Mouse (Mus musculus) lung, postnatal 0 days (tissue): ENCODE results near the gene Sh3rf1.

ENCODE experiments used
- CTCF ChIP-seq: IDR thresholded peaks from 2 replicates; pipeline ENCODE4 v1.5.1; 2016; ENCODE audit warnings: antibody characterized with exemption, mild to moderate bottlenecking
- EP300 ChIP-seq: IDR thresholded peaks from 2 replicates; pipeline ENCODE4 v1.6.1; 2016; ENCODE audit warnings: antibody characterized with exemption, mild to moderate bottlenecking, control low read depth

DNA sequence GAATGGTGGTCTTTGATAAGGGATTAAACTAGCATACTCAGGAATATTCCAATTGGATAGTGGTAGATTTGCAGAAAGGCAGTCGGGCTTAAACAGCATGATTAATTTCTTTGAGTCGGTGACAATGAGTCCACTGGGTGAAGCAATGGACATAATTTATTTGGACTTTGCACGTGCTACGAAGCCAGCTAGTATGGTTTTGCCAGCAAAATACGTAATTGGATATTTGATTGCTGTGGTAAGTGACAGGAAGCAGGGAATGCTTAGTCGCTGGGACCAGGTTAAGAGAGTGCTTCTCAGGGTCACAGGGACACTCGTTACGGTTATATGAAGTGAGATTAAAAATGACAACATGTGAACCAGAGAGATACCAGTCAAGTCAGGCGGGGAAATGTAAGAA is 164.7 kb downstream of the Sh3rf1 start:
- no peak for TF ChIP-seq CTCF
- TF ChIP-seq EP300, result no peak
